Mouse (Mus musculus) frontal cortex, adult 2 months (tissue): ENCODE measurements around the gene Epn2. TPM values are rescaled to one million over a fixed set of nuclear protein-coding genes. Genes with fewer than 3 reads are reported as not detected.
A peak's percentile ranks its signal among the peaks of the same experiment; 100 is the strongest.
"Not testable (repeated sequence)": the region's sequence is repeated elsewhere in the genome, so short reads cannot be mapped to it uniquely, and the experiment has no call there.

Experiments
- DNase-seq, 2 experiments: peaks; one replicate each; pipeline ENCODE4 v3.0.0; 2022; ENCODE audit warnings: low spot score in 1 of 2; ENCODE audit errors: extremely low spot score in 1 of 2
- polyA plus RNA-seq: library from polyadenylated mRNA; depleted of rRNA; stranded (reverse); fragments of >200 nt; gene quantifications from 2 replicates; pipeline ENCODE4 v1.2.3, GENCODE M21; 2012

Gene Epn2
- polyA plus RNA-seq, 1 experiment, result 98.3 TPM

DNA sequence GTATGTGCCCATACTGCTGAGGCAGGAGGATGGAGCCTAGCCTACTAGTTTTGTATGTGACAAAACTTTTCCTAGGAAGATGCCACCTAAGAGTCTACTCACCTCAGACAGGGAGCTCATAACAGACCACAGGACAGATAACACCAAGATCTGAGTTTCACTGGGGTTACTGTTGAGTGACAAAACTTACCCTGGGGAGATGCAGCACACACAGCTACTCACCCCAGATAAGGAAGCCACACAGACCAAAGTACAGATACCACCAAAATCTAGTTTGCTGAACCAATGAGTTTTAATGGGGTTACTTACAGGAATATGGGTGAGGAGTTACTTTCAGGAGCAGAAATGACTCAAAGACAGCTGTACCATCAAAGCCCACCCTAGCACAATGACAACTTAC lies 13.6 kb upstream of the Epn2 start:
- DNase-seq, result no peak

DNA sequence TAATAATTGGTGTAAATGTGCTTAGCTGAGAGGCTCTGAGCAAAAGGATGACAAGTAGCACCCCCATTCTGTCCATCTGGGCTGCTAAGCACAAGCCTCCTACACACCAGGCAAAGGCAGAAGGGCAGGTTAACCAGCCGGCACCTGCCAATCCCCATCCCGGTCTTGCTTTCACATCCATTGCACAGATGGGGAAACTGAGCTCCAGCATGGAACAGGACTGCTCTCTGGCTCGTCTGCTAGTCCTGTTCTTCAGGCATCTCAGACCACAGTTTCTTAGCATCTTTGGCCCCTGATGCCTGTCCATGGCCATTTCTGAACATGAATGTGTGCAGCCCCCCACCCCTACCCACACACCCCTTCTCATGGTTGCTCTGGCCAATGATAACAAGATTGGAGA lies 12.6 kb upstream of the Epn2 start:
- no peak for DNase-seq

DNA sequence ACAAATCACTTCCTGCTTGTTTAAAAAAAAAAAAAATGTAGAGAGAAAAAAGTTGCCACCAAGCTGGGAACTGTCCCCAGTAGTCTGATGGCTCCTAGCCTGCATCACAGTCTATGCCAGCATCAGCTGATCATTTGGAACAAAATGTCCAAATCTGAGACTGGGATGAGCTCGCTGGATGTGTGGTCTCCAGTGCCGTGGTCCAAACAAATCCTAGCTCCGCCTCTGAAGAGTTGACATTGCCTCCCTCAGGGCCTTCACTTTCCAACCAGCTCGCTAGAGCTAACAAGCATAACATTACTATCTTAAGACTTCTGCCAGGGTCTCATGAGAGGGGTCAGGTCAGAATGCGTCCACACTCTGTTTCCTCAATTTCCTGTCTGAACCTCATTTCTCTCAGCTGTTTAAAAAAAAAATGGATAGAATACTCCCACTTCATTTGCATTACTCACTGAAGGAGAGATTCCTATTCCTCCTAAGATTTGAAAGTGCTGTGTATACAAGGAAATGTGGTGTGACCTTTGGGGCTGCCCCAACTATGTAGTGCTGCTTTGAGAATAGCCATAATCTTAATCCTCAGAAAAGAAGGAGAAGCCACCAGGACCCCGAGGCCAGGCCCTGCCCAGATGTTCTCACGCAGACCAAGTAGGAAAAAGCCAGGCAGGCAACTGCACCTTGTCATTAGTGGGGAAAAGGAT lies 11.2 kb upstream of the Epn2 start:
- DNase-seq, result no peak

DNA sequence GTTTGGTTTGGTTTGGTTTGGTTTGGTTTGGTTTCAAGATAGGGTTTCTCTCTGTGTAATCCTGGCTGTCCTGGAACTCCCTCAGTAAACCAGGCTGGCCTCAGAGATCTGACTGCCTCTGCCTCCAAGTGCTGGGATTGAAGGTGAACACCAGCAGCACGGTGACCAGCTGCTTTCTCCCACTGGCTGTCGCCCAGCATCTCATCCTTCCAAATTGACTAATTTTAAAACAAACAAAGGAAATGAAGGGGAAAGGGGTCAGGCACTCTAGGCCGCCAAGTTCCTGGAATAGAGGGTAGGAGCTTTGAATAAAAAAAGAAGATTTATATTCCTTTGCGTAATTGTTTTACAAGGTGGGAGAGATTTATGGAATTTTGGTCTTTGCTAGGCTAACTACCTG lies 5.9 kb upstream of the Epn2 start:
- no peak for DNase-seq

DNA sequence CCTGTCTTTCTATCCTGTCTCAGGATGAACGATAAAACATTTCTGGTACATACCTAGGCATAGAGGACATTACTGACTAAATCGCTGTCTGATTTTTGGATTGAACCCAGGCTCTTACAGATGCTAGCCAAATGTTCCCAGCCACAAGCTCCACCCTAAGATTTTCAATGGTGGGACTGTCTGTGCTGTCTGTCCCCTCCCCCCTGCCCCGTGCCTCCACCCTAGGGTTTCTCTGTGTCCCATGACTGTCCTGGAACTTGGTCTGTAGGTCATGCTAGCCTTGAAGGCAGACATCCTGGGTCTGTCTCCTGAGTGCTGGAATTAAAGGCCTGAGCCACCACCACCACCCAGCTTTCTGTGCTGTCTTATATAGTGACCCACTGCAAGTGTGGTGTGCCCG lies 5.3 kb upstream of the Epn2 start:
- DNase-seq, result no peak

DNA sequence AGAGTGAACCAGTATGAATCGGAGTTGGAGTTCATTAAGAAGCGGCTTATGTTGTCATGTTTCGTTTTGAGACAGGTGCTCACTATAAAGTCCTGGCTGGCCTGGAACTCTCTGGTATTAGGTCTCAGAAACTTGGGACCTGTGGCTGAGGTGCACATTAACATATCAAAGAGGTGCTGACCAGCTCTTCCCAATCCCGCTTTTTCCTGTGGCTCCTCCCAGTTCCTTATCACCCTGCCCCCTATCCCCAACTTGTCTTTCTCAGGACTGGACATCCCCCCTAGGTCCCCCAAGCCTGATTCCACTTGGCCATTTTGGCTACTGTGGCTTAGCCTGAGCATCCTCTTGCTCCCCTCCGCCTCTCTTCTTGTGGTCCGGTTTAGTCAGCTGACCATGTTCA lies 4.6 kb upstream of the Epn2 start:
- DNase-seq, result no peak

DNA sequence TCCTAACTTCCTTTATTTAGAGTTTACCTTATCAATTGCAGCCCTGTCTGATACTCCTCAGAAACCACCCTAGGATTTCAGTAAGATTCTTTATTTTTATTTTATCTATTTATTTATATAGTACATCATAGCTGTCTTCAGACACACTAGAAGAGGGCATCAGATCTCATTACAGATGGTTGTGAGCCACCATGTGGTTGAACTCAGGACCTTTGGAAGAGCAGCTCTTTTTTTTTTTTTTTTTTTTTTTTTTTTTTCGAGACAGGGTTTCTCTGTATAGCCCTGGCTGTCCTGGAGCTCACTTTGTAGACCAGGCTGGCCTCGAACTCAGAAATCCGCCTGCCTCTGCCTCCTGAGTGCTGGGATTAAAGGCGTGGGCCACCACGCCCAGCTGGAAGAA lies 3.3 kb upstream of the Epn2 start:
- not testable (repeated sequence) for DNase-seq

DNA sequence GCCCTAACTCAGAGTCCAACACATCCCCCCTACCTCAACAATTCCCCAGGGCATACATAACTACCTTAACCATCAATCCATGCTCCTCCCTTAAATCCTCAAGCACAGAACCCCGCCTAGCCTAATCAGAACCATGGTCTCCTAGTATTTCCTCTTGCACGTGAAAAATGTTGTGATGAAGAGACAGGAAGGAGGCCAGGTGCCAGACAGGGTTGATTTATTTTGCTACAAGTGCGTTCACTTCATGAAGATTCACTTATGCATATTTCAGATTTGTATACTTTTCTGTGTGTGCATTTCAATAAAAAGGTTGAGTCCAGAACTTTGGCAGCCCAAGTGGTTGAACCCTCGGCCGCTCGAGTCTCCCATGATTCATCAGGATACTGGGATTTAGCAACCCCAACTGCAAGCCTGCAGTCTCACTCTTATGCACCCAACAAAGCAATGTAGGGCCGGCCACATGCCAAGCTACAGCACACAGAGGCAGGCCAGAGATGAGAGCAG lies 443 bp upstream of the Epn2 start:
- DNase-seq, result no peak

DNA sequence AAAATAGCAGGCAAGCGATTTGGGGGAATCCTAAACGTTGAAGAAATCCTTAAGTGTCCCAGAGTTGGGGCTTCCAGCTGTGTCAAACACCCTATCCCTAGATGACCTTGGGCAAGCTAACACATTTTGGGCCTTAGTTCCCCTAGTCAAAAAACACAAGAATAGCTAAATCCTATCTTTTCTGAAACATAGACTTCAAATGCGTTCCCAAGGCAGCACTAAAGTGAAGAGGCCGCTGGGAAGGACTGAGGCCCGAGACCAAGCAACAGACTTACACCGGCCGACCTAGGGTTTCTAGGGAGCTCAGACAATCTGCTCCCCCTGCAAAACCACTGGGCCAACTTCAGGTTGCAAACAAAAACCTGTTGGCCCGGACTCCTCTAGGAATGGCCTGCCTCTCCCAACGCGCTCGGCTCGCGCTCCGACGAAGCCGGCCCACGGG lies 925 bp downstream of the Epn2 start:
- no peak for DNase-seq

DNA sequence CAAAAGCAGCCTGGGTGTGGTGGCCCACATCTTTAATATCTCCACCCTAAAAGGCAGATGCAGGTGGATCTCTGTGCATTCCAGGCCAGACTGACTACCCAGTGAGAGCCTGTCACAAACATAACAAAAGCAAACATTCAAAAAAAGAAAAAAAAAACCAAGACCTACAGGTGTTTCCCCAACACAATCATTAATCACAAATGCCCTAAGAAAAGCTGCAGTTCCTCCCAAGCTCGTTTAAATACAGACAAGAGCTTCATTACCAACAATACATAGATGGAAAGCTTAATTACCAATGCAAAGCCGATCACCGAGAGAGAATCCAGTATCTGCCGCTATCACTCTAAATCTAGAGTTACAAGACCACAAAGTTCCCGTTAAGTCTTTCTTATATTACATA lies 1.5 kb downstream of the Epn2 start:
- no peak for DNase-seq

DNA sequence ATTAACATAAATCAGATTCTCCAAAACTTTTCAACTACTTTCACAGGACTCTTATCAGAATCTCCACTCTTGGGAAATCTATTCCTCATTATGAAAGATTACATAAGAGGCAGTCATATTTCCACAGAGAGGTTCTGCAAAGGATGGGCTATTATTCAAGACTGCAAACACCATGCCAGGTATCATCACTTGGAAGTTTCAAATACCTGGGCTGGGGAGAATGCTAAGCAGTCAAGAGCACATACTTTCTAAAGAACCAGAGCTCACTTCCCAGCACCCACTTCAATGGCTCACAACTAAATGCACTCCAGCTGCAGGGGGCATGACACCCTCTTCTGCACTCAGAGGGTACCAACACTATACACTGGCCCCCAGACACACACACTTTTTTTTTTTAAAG lies 2.1 kb downstream of the Epn2 start:
- no peak for DNase-seq

DNA sequence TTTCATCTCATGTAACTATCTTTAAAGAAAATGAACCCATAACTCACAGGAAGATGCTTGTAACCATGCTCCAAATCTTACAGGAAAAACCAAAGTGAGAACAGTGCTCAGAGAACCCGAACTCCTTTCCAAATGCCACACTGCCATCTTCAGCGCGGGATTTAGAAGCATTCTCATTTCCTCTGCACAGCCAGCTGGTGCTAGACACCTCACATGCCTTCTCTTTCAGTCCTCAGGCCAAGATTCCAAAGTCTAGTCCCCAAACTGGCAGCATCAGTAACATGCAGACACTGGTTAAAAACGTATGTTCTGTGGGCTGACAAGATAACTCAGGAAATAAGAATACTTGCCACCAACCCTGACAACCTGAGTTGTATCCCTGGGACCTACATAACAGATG lies 6.2 kb downstream of the Epn2 start:
- DNase-seq, result peak in 1 of 2 experiments; percentile 56

DNA sequence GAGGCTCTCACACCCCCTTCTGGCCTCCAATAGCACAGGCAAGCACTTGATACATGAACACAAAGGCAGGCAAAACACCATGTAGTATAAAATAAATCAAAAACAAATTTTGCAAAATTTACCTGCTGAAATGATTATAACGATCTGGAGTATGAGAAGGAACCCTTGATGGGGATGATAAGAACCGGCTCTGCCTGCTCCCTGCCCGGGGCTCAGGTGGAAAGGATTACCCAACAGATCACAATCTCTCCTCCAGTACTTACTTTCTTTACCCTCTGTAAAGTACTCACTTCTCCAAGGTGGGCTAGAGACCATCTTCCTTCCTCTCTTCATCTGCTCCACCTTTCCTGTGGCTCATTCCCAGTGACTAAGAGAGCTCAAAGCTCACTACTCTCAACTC lies 8.3 kb downstream of the Epn2 start:
- no peak for DNase-seq

DNA sequence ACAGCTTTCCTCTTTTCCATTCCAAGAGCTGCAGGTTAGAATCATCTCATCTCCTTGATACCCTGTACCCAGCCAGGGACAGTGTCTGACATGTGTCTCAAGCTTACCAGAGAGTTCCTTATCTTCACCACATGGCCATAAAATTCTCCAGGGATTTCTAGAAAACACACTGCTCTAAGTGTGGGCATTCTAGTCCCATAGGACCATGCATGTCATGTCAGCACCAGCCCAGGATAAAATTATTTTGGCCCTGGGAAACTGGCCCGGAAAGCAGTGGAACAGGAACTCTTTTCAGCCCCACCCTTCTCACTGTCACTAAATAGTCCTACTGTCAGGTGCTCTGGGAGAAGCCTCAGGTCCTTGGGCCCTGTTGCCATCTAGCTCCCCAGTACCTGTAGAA lies 9.8 kb downstream of the Epn2 start:
- DNase-seq, result no peak

DNA sequence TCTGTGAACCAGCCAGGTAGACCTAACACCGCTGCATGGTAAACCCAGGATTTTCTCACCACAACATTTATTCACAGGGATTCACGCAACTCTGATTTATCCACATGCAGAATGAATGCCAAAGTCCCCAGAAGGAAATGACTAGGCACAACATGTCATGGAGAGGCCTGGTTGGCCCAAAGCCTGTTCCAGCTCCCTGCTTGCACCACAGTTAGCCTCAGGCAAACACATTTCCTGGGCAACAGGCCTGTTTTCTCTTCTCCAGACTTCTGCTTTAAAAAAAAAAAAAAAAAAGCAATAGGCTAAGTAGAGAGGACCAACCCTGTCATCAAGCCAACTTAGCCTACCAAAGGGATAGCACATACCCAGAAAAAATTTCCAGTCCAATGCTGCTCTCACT lies 14.9 kb downstream of the Epn2 start:
- no peak for DNase-seq

DNA sequence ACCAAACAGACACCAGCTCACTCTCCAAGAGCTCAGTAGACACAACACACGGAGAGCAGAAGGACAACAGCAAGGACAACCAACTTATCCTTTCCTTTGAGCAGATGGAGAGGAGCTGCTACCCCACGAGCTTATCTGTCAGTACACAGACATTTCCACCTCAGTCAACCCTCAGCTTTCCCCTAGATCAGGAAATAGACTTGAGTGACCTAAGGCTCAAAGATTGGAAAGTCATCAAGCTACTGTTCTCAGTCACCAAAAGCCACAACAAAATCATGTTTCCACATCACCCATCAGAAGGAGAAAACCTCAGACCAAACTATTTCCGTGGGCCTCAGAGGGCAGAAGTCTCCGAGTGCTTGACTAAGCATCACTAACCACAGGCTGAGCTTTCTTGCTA lies 15.5 kb downstream of the Epn2 start:
- DNase-seq, result no peak

DNA sequence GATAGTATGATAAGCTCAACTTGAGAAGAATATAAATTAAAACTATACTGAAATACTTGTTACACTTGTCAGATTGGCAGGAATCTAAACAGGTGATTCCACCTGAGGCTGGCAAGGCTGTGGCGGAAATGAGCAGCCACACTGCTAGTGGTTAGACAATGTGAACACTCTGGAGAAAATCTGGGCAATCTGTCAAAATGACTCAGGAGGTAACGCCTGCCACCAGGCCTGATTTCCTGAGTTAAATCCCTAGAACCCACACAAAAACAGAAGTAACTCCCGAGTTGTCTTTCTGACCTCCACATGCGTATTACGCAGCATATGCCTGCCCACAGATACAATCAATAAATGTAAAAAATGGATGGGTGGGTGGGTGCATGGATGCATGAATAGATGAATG lies 17.1 kb downstream of the Epn2 start:
- DNase-seq, result no peak

DNA sequence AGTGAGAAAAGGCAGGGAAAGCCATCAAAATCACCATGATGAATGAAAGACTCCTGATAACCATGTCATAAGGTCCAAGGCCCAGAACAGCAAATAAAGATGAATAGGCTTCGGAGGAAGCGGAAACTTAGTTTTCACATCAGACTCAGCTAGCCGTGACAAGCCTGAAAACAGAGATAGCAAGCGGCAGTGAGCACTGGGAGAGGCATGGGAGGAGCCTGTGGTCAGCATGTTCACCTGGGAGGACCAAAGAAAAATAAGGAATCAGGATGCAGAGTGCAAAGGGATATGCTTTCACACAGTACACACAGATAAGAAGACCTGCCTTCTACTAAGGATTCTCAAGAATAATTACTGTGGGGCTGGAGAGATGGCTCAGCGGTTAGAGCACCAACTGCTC lies 19.9 kb downstream of the Epn2 start:
- no peak for DNase-seq

DNA sequence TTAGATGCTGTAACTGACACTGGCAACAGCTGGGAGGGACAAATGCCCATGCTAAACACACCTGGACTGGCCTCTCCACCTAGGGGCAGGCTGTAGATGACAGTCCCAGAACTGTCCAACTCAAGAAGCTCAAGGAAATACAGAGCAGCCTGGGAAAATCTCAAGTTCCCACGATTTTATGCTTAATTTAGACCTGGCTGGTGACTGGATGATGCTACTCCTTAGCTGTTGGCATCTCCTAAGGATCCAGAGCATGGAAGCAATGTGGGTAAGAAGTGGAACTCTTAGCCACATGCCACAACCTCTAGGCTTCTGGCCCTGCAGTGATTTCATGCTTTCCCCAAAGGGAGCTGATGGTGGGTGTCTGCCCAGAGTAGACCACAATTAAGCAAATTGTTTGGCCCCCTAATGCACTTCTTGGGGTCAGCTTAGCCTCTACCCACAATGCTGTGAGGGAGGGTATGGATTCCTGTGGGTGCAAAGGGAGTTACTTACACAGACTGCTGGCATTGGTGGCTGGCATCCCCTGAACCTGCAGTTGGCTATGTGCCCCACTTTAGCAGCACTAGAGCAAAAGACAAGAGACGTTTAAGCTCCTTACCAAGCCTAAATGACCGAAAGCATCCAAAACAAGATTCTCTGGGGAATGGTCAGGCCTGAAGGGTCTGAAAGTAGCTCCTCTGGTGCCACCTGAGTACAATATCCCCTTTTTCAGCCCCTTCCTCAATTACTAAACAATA lies 26.3 kb downstream of the Epn2 start:
- no peak for DNase-seq

DNA sequence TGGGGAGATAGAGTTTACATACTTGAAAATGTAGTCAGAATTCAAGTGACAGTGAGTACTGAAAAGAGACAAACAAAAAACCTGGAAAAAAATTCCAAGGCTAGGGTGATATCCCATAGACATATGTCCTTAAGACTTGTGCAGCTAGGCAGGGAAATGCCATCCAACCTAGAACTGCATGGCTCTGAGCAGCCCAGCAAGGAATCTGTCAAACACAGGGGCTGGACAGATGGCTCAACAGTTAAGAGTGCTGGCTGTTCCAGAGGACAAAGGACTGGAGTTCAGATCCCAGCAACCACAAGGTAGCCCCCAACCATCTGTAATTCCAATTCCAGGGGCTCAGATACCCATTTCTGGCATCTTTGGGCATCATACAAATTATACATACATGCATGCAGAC lies 28.9 kb downstream of the Epn2 start:
- no peak for DNase-seq

DNA sequence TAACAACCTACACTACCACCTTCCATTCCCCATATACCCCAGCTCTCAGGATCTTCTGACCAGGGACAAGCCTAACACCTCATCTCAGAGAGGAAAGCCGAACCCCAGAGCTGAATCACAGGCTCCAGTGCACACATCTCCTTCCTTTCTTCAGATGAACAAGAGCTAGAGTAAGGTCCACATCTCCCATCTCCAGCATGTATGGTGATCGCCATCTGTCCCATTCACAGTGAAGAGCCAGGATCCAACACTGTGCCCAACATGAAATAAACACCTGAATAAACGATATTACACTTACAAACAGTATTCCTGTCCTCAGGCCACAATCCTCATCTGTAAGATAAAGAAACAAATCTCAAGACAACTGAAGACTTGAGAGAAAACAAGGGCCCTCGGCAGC lies 31.8 kb downstream of the Epn2 start:
- no peak for DNase-seq

DNA sequence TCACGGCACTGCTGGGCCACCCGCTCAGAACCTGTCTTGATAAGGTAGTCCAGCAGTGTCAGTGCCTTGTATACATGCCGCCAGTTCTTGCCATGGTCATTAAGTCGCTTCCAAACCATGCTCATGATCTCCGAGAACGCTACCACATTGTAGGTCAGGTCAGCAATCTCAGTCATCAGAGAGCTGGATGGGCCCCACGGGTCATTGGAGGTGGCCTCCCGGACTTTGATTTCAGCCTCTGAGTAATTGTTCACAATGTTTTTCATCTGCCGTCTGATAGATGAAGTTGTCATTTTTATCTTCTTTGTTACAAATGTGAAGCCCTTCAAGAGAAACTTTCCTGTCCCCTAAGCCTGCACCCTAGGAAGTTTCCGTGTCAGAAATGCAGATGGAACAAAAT lies 33.0 kb downstream of the Epn2 start:
- no peak for DNase-seq
